Mouse (Mus musculus): ENCODE data around the gene Cnn3. TPM values are rescaled to one million over a fixed set of nuclear protein-coding genes. Genes with fewer than 3 reads are reported as not detected.

Gene Cnn3
- polyA plus RNA-seq, 1 experiment from 2014 or later = 668 TPM

- H3K27ac ChIP-seq (ENCODE audit: low read length) = peak overlapping the region; percentile 20; the same call in 1 of the 2 replicates
- no peak overlapping the region for H3K4me3 ChIP-seq (ENCODE audit: low read length)
- no peaks in the 10 kb centered on the region for H3K9me3 ChIP-seq (ENCODE audit: low read length)
- no peak overlapping the region for H3K9ac ChIP-seq (replicated peaks; ENCODE audit: low read length)
- peaks cover 53% of the 10 kb centered on the region for H3K4me1 ChIP-seq (ENCODE audit: insufficient read depth, low read length)
- no peak for ATAC-seq (ENCODE audit: low FRiP score, low TSS enrichment)
- H3K27me3 ChIP-seq (ENCODE audit: insufficient read depth, low read length) = no peaks in the 10 kb centered on the region
- peak overlapping the region; percentile 11; the same call in 1 of the 2 replicates for H3K4me2 ChIP-seq (replicated peaks; ENCODE audit: low read depth, low read length)
- H3K36me3 ChIP-seq (ENCODE audit: insufficient read depth, low read length) = no peaks in the 10 kb centered on the region
- 45% methylated on average over 7 of the region's 7 CpGs for WGBS
Observed at GRCm38 (mm10) chr3:121430289-121430936, 4.1 kb downstream of the Cnn3 start.

- no peak for ATAC-seq (ENCODE audit: low FRiP score, low TSS enrichment)
- peaks cover 3% of the 10 kb centered on the region; the same call in 1 of the 2 replicates for H3K36me3 ChIP-seq (ENCODE audit: insufficient read depth, low read length)
- H3K9me3 ChIP-seq (ENCODE audit: low read length) = no peaks in the 10 kb centered on the region
- H3K4me3 ChIP-seq (ENCODE audit: low read length) = no peak overlapping the region
- peaks cover 65% of the 10 kb centered on the region for H3K4me1 ChIP-seq (ENCODE audit: insufficient read depth, low read length)
- no peaks in the 10 kb centered on the region for H3K27me3 ChIP-seq (ENCODE audit: insufficient read depth, low read length)
- H3K27ac ChIP-seq (ENCODE audit: low read length) = peak overlapping the region; percentile 78
- H3K9ac ChIP-seq (replicated peaks; ENCODE audit: low read length) = no peak overlapping the region
- 78% methylated on average over 6 of the region's 6 CpGs for WGBS
- H3K4me2 ChIP-seq (replicated peaks; ENCODE audit: low read depth, low read length) = no peak overlapping the region
Observed at GRCm38 (mm10) chr3:121433359-121433758, 7.1 kb downstream of the Cnn3 start.

- no peak overlapping the region for H3K4me3 ChIP-seq (ENCODE audit: low read length)
- H3K27me3 ChIP-seq (ENCODE audit: insufficient read depth, low read length) = no peaks in the 10 kb centered on the region
- H3K9ac ChIP-seq (replicated peaks; ENCODE audit: low read length) = peak overlapping the region; percentile 17; the same call in 1 of the 2 replicates
- WGBS = 32% methylated on average over 8 of the region's 8 CpGs
- H3K4me2 ChIP-seq (replicated peaks; ENCODE audit: low read depth, low read length) = peak overlapping the region; percentile 33; the same call in 1 of the 2 replicates
- H3K4me1 ChIP-seq (ENCODE audit: insufficient read depth, low read length) = peaks cover 64% of the 10 kb centered on the region
- peak overlapping the region; percentile 78 for H3K27ac ChIP-seq (ENCODE audit: low read length)
- peak; percentile 64; the same call in 1 of the 2 replicates for ATAC-seq (ENCODE audit: low FRiP score, low TSS enrichment)
- peaks cover 3% of the 10 kb centered on the region; the same call in 1 of the 2 replicates for H3K36me3 ChIP-seq (ENCODE audit: insufficient read depth, low read length)
- no peaks in the 10 kb centered on the region for H3K9me3 ChIP-seq (ENCODE audit: low read length)
Observed at GRCm38 (mm10) chr3:121433968-121434533, 7.8 kb downstream of the Cnn3 start.

- H3K9ac ChIP-seq (replicated peaks; ENCODE audit: low read length) = no peak overlapping the region
- H3K9me3 ChIP-seq (ENCODE audit: low read length) = no peaks in the 10 kb centered on the region
- H3K36me3 ChIP-seq (ENCODE audit: insufficient read depth, low read length) = peaks cover 3% of the 10 kb centered on the region; the same call in 1 of the 2 replicates
- no peak overlapping the region for H3K27ac ChIP-seq (ENCODE audit: low read length)
- ATAC-seq (ENCODE audit: low FRiP score, low TSS enrichment) = no peak
- no peaks in the 10 kb centered on the region for H3K27me3 ChIP-seq (ENCODE audit: insufficient read depth, low read length)
- H3K4me1 ChIP-seq (ENCODE audit: insufficient read depth, low read length) = peaks cover 66% of the 10 kb centered on the region
- no peak overlapping the region for H3K4me2 ChIP-seq (replicated peaks; ENCODE audit: low read depth, low read length)
- H3K4me3 ChIP-seq (ENCODE audit: low read length) = no peak overlapping the region
- whole genome bisulfite sequencing = 67% methylated on average over 5 of the region's 5 CpGs
Observed at GRCm38 (mm10) chr3:121435296-121435695, 9.0 kb downstream of the Cnn3 start.

- Histone ChIP-seq H3K4me2 (replicated peaks; ENCODE audit: low read depth, low read length) (no peak overlapping the region), H3K4me1 (ENCODE audit: insufficient read depth, low read length) (peaks cover 81% of the 10 kb centered on the region), H3K9ac (replicated peaks; ENCODE audit: low read length) (no peak overlapping the region), H3K9me3 (ENCODE audit: low read length) (no peaks in the 10 kb centered on the region), H3K4me3 (ENCODE audit: low read length) (no peak overlapping the region), H3K27me3 (ENCODE audit: insufficient read depth, low read length) (no peaks in the 10 kb centered on the region), H3K36me3 (ENCODE audit: insufficient read depth, low read length) (peaks cover 10% of the 10 kb centered on the region; the same call in 1 of the 2 replicates), H3K27ac (ENCODE audit: low read length) (no peak overlapping the region)
- 83% methylated on average over 7 of the region's 7 CpGs for WGBS
- no peak for ATAC-seq (ENCODE audit: low FRiP score, low TSS enrichment)
Observed at GRCm38 (mm10) chr3:121437070-121437469, 10.8 kb downstream of the Cnn3 start.

GRCm38 (mm10) chr3:121437996-121438395, 11.7 kb downstream of the Cnn3 start:
- 53% methylated on average over 7 of the region's 7 CpGs for WGBS
- ATAC-seq (ENCODE audit: low FRiP score, low TSS enrichment) = no peak
- peaks cover 10% of the 10 kb centered on the region; the same call in 1 of the 2 replicates for H3K36me3 ChIP-seq (ENCODE audit: insufficient read depth, low read length)
- no peaks in the 10 kb centered on the region for H3K27me3 ChIP-seq (ENCODE audit: insufficient read depth, low read length)
- no peak overlapping the region for H3K4me2 ChIP-seq (replicated peaks; ENCODE audit: low read depth, low read length)
- no peak overlapping the region for H3K9ac ChIP-seq (replicated peaks; ENCODE audit: low read length)
- H3K9me3 ChIP-seq (ENCODE audit: low read length) = no peaks in the 10 kb centered on the region
- H3K4me1 ChIP-seq (ENCODE audit: insufficient read depth, low read length) = peaks cover 82% of the 10 kb centered on the region
- no peak overlapping the region for H3K27ac ChIP-seq (ENCODE audit: low read length)
- no peak overlapping the region for H3K4me3 ChIP-seq (ENCODE audit: low read length)

GRCm38 (mm10) chr3:121439623-121440161, 13.4 kb downstream of the Cnn3 start:
- H3K4me3 ChIP-seq (ENCODE audit: low read length) = no peak overlapping the region
- no peaks in the 10 kb centered on the region for H3K27me3 ChIP-seq (ENCODE audit: insufficient read depth, low read length)
- H3K9ac ChIP-seq (replicated peaks; ENCODE audit: low read length) = no peak overlapping the region
- 53% methylated on average over 11 of the region's 11 CpGs for WGBS
- peaks cover 81% of the 10 kb centered on the region for H3K4me1 ChIP-seq (ENCODE audit: insufficient read depth, low read length)
- H3K9me3 ChIP-seq (ENCODE audit: low read length) = no peaks in the 10 kb centered on the region
- H3K4me2 ChIP-seq (replicated peaks; ENCODE audit: low read depth, low read length) = no peak overlapping the region
- ATAC-seq (ENCODE audit: low FRiP score, low TSS enrichment) = no peak; the same call in 1 of the 2 replicates
- H3K27ac ChIP-seq (ENCODE audit: low read length) = 0 out of 2 replicates have a peak overlapping the region, but pooled peaks have one; percentile 15
- H3K36me3 ChIP-seq (ENCODE audit: insufficient read depth, low read length) = peaks cover 15% of the 10 kb centered on the region

GRCm38 (mm10) chr3:121441504-121441903, 15.2 kb downstream of the Cnn3 start:
- WGBS = 82% methylated on average over 12 of the region's 12 CpGs
- Histone ChIP-seq H3K4me3 (ENCODE audit: low read length) (no peak overlapping the region), H3K27me3 (ENCODE audit: insufficient read depth, low read length) (no peaks in the 10 kb centered on the region), H3K27ac (ENCODE audit: low read length) (no peak overlapping the region), H3K4me2 (replicated peaks; ENCODE audit: low read depth, low read length) (no peak overlapping the region), H3K36me3 (ENCODE audit: insufficient read depth, low read length) (peaks cover 13% of the 10 kb centered on the region), H3K9me3 (ENCODE audit: low read length) (no peaks in the 10 kb centered on the region), H3K4me1 (ENCODE audit: insufficient read depth, low read length) (peaks cover 68% of the 10 kb centered on the region), H3K9ac (replicated peaks; ENCODE audit: low read length) (no peak overlapping the region)
- ATAC-seq (ENCODE audit: low FRiP score, low TSS enrichment) = no peak

- no peak for ATAC-seq (ENCODE audit: low FRiP score, low TSS enrichment)
- Histone ChIP-seq H3K27ac (ENCODE audit: low read length) (no peak overlapping the region), H3K9ac (replicated peaks; ENCODE audit: low read length) (no peak overlapping the region), H3K4me3 (ENCODE audit: low read length) (no peak overlapping the region), H3K27me3 (ENCODE audit: insufficient read depth, low read length) (no peaks in the 10 kb centered on the region), H3K4me2 (replicated peaks; ENCODE audit: low read depth, low read length) (no peak overlapping the region), H3K4me1 (ENCODE audit: insufficient read depth, low read length) (peaks cover 64% of the 10 kb centered on the region), H3K9me3 (ENCODE audit: low read length) (no peaks in the 10 kb centered on the region), H3K36me3 (ENCODE audit: insufficient read depth, low read length) (peaks cover 13% of the 10 kb centered on the region)
- WGBS = 89% methylated on average over 5 of the region's 5 CpGs
Observed at GRCm38 (mm10) chr3:121442288-121442687, 16.0 kb downstream of the Cnn3 start.

- ATAC-seq (ENCODE audit: low FRiP score, low TSS enrichment) = no peak
- no peak overlapping the region for H3K4me3 ChIP-seq (ENCODE audit: low read length)
- no peak overlapping the region for H3K4me2 ChIP-seq (replicated peaks; ENCODE audit: low read depth, low read length)
- H3K9ac ChIP-seq (replicated peaks; ENCODE audit: low read length) = no peak overlapping the region
- H3K36me3 ChIP-seq (ENCODE audit: insufficient read depth, low read length) = peaks cover 13% of the 10 kb centered on the region
- no peaks in the 10 kb centered on the region for H3K9me3 ChIP-seq (ENCODE audit: low read length)
- H3K27me3 ChIP-seq (ENCODE audit: insufficient read depth, low read length) = no peaks in the 10 kb centered on the region
- WGBS = 52% methylated on average over 4 of the region's 4 CpGs
- H3K4me1 ChIP-seq (ENCODE audit: insufficient read depth, low read length) = peaks cover 66% of the 10 kb centered on the region
- H3K27ac ChIP-seq (ENCODE audit: low read length) = no peak overlapping the region; the same call in 1 of the 2 replicates
Observed at GRCm38 (mm10) chr3:121443861-121444271, 17.6 kb downstream of the Cnn3 start.

Measured in kidney, embryonic 16.5 days (tissue).